Mouse (Mus musculus): ENCODE results near the gene Tuba3a. TPM values are rescaled to one million over a fixed set of nuclear protein-coding genes. Genes with fewer than 3 reads are reported as not detected.

Gene Tuba3a
- total and polyA plus RNA-seq, 3 experiments, result not detected

DNA sequence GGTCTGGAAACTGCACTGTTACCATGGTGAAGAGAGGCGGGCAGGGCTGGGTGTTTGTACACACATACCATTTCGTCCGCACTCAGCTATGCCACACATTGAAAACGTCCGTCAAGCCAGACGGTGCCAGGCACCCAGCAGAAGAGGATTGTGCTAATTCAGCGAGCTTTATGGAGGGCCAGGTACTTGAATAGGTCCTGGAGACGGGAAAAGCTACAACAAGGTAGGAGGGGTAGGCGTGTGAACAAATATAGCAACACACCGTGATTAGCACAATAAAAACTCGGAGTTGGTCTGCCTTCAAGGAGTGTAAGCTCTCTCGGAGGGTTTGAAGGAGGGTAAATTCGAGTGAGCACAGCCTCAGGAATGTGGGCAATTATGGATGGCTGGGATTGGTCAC, 37.0 kb upstream of the Tuba3a start:
- H3K9ac ChIP-seq (ENCODE audit: insufficient read depth, low read depth), result no peak overlapping the region
- DNase-seq (ENCODE audit: extremely low read depth), result no peak
- no peak overlapping the region for H3K27ac ChIP-seq (ENCODE audit: insufficient read depth, low read depth)
- H3K4me3 ChIP-seq (replicated peaks in 1 of 3; ENCODE audit: low read depth in 2 of 3, low read length in 2 of 3, poor library complexity in 1 of 3), result no peak overlapping the region
- in situ Hi-C loops (cut with MboI; ENCODE audit: low pct_ligation_motif_present, low pct_unique_long_range_greater_than_20kb, low sequenced_read_pairs) (no loop called here), dilution Hi-C loops (cut with MboI; ENCODE audit: extremely low pct_ligation_motif_present, extremely low pct_unique_long_range_greater_than_20kb, low sequenced_read_pairs) (no loop called here)
- H3K4me1 ChIP-seq (ENCODE audit: control insufficient read depth in 1 of 2, insufficient read depth in 2 of 2), result no peaks in the 10 kb centered on the region
- peaks cover 98% of the 10 kb centered on the region for H3K27me3 ChIP-seq (replicated peaks)
- H3K36me3 ChIP-seq (replicated peaks in 1 of 2; ENCODE audit: control insufficient read depth in 1 of 2, insufficient read depth in 1 of 2, low read length in 1 of 2), result no peaks in the 10 kb centered on the region
- no peak for TF ChIP-seq MAX (IDR thresholded peaks at IDR 0.05; ENCODE audit: low read length)
- no peak for TF ChIP-seq ZKSCAN1 (IDR thresholded peaks at IDR 0.05; ENCODE audit: borderline replicate concordance, low read depth, low read length)
- TF ChIP-seq JUND (conservative IDR thresholded peaks at IDR 0.05; ENCODE audit: low read depth, low read length), result no peak
- TF ChIP-seq ETS1 (conservative IDR thresholded peaks at IDR 0.05; ENCODE audit: low read depth, low read length), result no peak
- no peak for TF ChIP-seq MXI1 (IDR thresholded peaks at IDR 0.05; ENCODE audit: low read depth, low read length)
- TF ChIP-seq ELF1 (IDR thresholded peaks at IDR 0.05; ENCODE audit: low read depth, low read length), result no peak
- TF ChIP-seq GABPA (IDR thresholded peaks at IDR 0.05; ENCODE audit: insufficient replicate concordance, low read depth, low read length), result no peak
- TF ChIP-seq KAT2A (IDR thresholded peaks at IDR 0.05; ENCODE audit: insufficient replicate concordance, low read length), result no peak
- TF ChIP-seq SMC3 (IDR thresholded peaks at IDR 0.05; ENCODE audit: low read depth, low read length), result no peak
- no peak overlapping the region for H3K4me2 ChIP-seq (ENCODE audit: insufficient read depth, low read depth, poor library complexity, severe bottlenecking)
- H3K79me2 ChIP-seq (replicated peaks; ENCODE audit: control insufficient read depth, extremely low read depth, insufficient read depth, poor library complexity, severe bottlenecking), result no peaks in the 10 kb centered on the region
- H3K9me3 ChIP-seq (replicated peaks; ENCODE audit: low read length), result no peaks in the 10 kb centered on the region

DNA sequence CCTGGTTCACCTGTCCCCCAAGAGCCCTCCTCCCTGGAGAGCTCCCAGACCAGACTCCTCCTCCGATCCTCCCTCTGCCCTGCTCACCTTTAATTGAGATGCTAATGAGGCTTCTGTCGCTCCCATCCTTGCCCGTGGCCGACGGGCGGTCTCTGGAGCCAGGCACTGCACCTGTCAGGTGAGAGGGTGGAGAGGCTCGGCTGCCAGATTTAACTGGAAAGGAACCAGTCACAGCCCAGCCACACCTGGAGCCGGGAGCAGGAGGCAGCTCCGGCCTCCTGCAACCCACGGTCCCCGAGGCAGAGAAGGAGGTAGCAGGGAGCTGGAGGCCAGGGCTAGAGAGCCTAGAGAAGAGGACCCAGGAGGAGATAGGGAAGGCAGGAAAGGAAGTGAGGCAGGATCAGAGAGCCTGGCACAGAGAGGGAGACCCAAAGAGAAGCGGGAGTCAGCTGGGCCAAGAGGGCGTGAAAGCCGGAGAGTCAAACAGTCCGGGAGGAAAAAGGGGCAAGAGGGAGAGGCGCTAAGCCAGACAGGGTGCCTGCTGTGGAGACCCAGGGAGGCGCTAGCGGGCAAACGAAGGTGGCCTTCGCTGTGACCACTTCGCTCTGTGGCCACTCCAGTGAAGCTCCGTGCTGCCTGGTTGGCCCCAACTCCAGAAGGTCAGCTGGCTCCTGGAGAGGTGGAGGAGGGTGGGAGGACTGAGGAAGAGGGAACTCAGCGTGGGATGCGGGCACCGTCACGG, 35.4 kb upstream of the Tuba3a start:
- no peak for DNase-seq (ENCODE audit: extremely low read depth)
- dilution Hi-C loops (cut with MboI; ENCODE audit: extremely low pct_ligation_motif_present, extremely low pct_unique_long_range_greater_than_20kb, low sequenced_read_pairs), result no loop called here
- Histone ChIP-seq H3K4me2 (ENCODE audit: insufficient read depth, low read depth, poor library complexity, severe bottlenecking) (no peak overlapping the region), H3K36me3 (replicated peaks in 1 of 2; ENCODE audit: control insufficient read depth in 1 of 2, insufficient read depth in 1 of 2, low read length in 1 of 2) (no peaks in the 10 kb centered on the region), H3K4me3 (replicated peaks in 1 of 3; ENCODE audit: low read depth in 2 of 3, low read length in 2 of 3, poor library complexity in 1 of 3) (no peak overlapping the region), H3K27me3 (replicated peaks) (peaks cover 98% of the 10 kb centered on the region), H3K9ac (ENCODE audit: insufficient read depth, low read depth) (no peak overlapping the region), H3K27ac (ENCODE audit: insufficient read depth, low read depth) (no peak overlapping the region), H3K79me2 (replicated peaks; ENCODE audit: control insufficient read depth, extremely low read depth, insufficient read depth, poor library complexity, severe bottlenecking) (no peaks in the 10 kb centered on the region), H3K4me1 (ENCODE audit: control insufficient read depth in 1 of 2, insufficient read depth in 2 of 2) (no peaks in the 10 kb centered on the region), H3K9me3 (replicated peaks; ENCODE audit: low read length) (no peaks in the 10 kb centered on the region)
- in situ Hi-C loops (cut with MboI; ENCODE audit: low pct_ligation_motif_present, low pct_unique_long_range_greater_than_20kb, low sequenced_read_pairs), result no loop called here
- TF ChIP-seq E2F4 (IDR thresholded peaks at IDR 0.05; ENCODE audit: insufficient replicate concordance, low read depth, low read length), result no peak
- no peak for TF ChIP-seq SMC3 (IDR thresholded peaks at IDR 0.05; ENCODE audit: low read depth, low read length)
- no peak for TF ChIP-seq MYC (IDR thresholded peaks at IDR 0.05; ENCODE audit: low read depth, low read length)
- TF ChIP-seq ZNF384 (IDR thresholded peaks at IDR 0.05; ENCODE audit: low read depth, low read length), result no peak
- TF ChIP-seq USF1 (IDR thresholded peaks at IDR 0.05; ENCODE audit: low read depth, low read length), result no peak
- TF ChIP-seq HCFC1 (IDR thresholded peaks at IDR 0.05; ENCODE audit: low read depth, low read length), result no peak
- no peak for TF ChIP-seq POLR2A (IDR thresholded peaks at IDR 0.05; ENCODE audit: low read depth, low read length)
- TF ChIP-seq MAX (IDR thresholded peaks at IDR 0.05; ENCODE audit: low read length), result no peak
- no peak for TF ChIP-seq ZKSCAN1 (IDR thresholded peaks at IDR 0.05; ENCODE audit: borderline replicate concordance, low read depth, low read length)
- TF ChIP-seq BHLHE40 (IDR thresholded peaks at IDR 0.05; ENCODE audit: low read depth, low read length), result no peak
- no peak for TF ChIP-seq RCOR1 (conservative IDR thresholded peaks at IDR 0.05; ENCODE audit: low read depth, low read length)

All from CH12.LX (cell line).